Comparison of ENCODE assay signal across 21 mouse cellular contexts in genomic region chr16:45939436-45939835, GRCm38 (mm10). TPM values are rescaled to one million over a fixed set of nuclear protein-coding genes. Genes with fewer than 3 reads are reported as not detected.
A peak's percentile ranks its signal among the peaks of the same experiment; 100 is the strongest.
DNase-seq lines count a peak whose midpoint lies in the region; ATAC-seq and TF ChIP-seq lines count a peak whose summit lies in the region.
"Had no signal": no experiment of that assay in that cellular context is flagged by ENCODE, and none has a peak within 500 bp of the region (broad histone marks: within the 10 kb centered on the region; RNA-seq: fewer than 3 reads in every experiment).

No protein-coding gene starts in this region.

- H3K9me3 ChIP-seq in intestine, postnatal 0 days (ENCODE audit: control insufficient read depth), result 0 out of 2 replicates have a peak, but pooled peaks cover 4% of the 10 kb centered on the region
- H3K9me3 ChIP-seq in intestine, embryonic 16.5 days (ENCODE audit: control insufficient read depth, low read length), result 0 out of 2 replicates have a peak, but pooled peaks cover 2% of the 10 kb centered on the region
- H3K9me3 ChIP-seq in MEL (replicated peaks; ENCODE audit: insufficient read depth, low read length), result no peaks in the 10 kb centered on the region
- no peaks in the 10 kb centered on the region for H3K9me3 ChIP-seq in forebrain, embryonic 12.5 days
- H3K9me3 ChIP-seq: heart, embryonic 15.5 days; neural tube, embryonic 13.5 days had no signal

- H3K27ac ChIP-seq in intestine, postnatal 0 days (ENCODE audit: low read depth, low read length), result no peak overlapping the region
- H3K27ac ChIP-seq in intestine, embryonic 16.5 days (ENCODE audit: low read length), result no peak overlapping the region
- no peak overlapping the region for H3K27ac ChIP-seq in MEL (ENCODE audit: control insufficient read depth, low read depth, low read length)
- no peak overlapping the region for H3K27ac ChIP-seq in forebrain, embryonic 12.5 days
- H3K27ac ChIP-seq: embryonic facial prominence, embryonic 10.5 days; heart, embryonic 15.5 days; limb, embryonic 13.5 days; neural tube, embryonic 13.5 days had no signal

- no peak; the same call in none of the 2 replicates for TF ChIP-seq RAD21 in MEL (IDR thresholded peaks at IDR 0.05; ENCODE audit: low read depth, low read length)

- WGBS in intestine, postnatal 0 days, result over 99% methylated on average over 3 of the region's 3 CpGs
- WGBS in intestine, embryonic 16.5 days, result 94% methylated on average over 3 of the region's 3 CpGs
- 96% methylated on average over 3 of the region's 3 CpGs for WGBS in lung, adult 2 months
- WGBS in forebrain, embryonic 12.5 days, result 93% methylated on average over 3 of the region's 3 CpGs

- peak; percentile 39 for TF ChIP-seq CTCF in intestine, postnatal 0 days (IDR thresholded peaks at IDR 0.05; ENCODE audit: low read depth)
- TF ChIP-seq CTCF in lung, adult 2 months (IDR thresholded peaks at IDR 0.05; ENCODE audit: insufficient read depth, low read length), result 0 out of 2 replicates have a peak, but pooled peaks have one; percentile 11
- peak in 2 of 3 experiments; percentile 16 to 19; a peak in 2 of 6 replicates for TF ChIP-seq CTCF in MEL (IDR thresholded peaks at IDR 0.05 in 2 of 3, conservative IDR thresholded peaks at IDR 0.05 in 1 of 3; ENCODE audit: control insufficient read depth in 1 of 3, insufficient read depth in 1 of 3, low read depth in 2 of 3, low read length in 3 of 3, poor library complexity in 1 of 3, severe bottlenecking in 1 of 3)

- TF ChIP-seq POLR2A in lung, adult 2 months (IDR thresholded peaks at IDR 0.05; ENCODE audit: borderline replicate concordance, extremely low read depth, low read depth, low read length), result no peak
- no peak for TF ChIP-seq POLR2A in MEL (IDR thresholded peaks at IDR 0.05; ENCODE audit: control insufficient read depth in 1 of 2, insufficient read depth in 1 of 2, low read depth in 1 of 2, low read length in 2 of 2, poor library complexity in 1 of 2)

- no peaks in the 10 kb centered on the region for H3K4me1 ChIP-seq in intestine, postnatal 0 days (replicated peaks; ENCODE audit: control insufficient read depth, insufficient read depth, low read length)
- 0 out of 2 replicates have a peak, but pooled peaks cover 6% of the 10 kb centered on the region for H3K4me1 ChIP-seq in intestine, embryonic 16.5 days (ENCODE audit: control insufficient read depth, insufficient read depth, low read length)
- no peaks in the 10 kb centered on the region for H3K4me1 ChIP-seq in lung, adult 2 months (ENCODE audit: control insufficient read depth, insufficient read depth, low read length)
- H3K4me1 ChIP-seq in MEL (ENCODE audit: control insufficient read depth in 1 of 2, insufficient read depth in 2 of 2, low read length in 2 of 2), result no peaks in the 10 kb centered on the region
- H3K4me1 ChIP-seq in forebrain, embryonic 12.5 days, result peaks cover 16% of the 10 kb centered on the region
- H3K4me1 ChIP-seq: heart, embryonic 15.5 days had no signal

- no peak for ATAC-seq in intestine, postnatal 0 days
- ATAC-seq in intestine, embryonic 16.5 days, result no peak
- ATAC-seq in forebrain, embryonic 12.5 days (ENCODE audit: low FRiP score), result no peak
- ATAC-seq: hindbrain, embryonic 16.5 days had no signal

- no peaks in the 10 kb centered on the region for H3K27me3 ChIP-seq in intestine, postnatal 0 days (replicated peaks; ENCODE audit: control insufficient read depth, insufficient read depth, low read length)
- no peaks in the 10 kb centered on the region for H3K27me3 ChIP-seq in intestine, embryonic 16.5 days (replicated peaks; ENCODE audit: control insufficient read depth, insufficient read depth, low read length)
- no peaks in the 10 kb centered on the region for H3K27me3 ChIP-seq in MEL (ENCODE audit: control insufficient read depth in 1 of 2, insufficient read depth in 2 of 2, low read length in 2 of 2)
- H3K27me3 ChIP-seq in forebrain, embryonic 12.5 days, result no peaks in the 10 kb centered on the region
- H3K27me3 ChIP-seq: heart, embryonic 15.5 days; limb, embryonic 13.5 days; neural tube, embryonic 13.5 days had no signal

- H3K9ac ChIP-seq in intestine, postnatal 0 days (ENCODE audit: low read depth, low read length), result no peak overlapping the region
- no peak overlapping the region for H3K9ac ChIP-seq in intestine, embryonic 16.5 days (ENCODE audit: low read depth, low read length)
- H3K9ac ChIP-seq in MEL (ENCODE audit: control insufficient read depth, low read depth, low read length, poor library complexity, severe bottlenecking), result no peak overlapping the region
- H3K9ac ChIP-seq in forebrain, embryonic 12.5 days, result no peak overlapping the region
- H3K9ac ChIP-seq: heart, embryonic 15.5 days; limb, embryonic 13.5 days; neural tube, embryonic 13.5 days had no signal

- TF ChIP-seq EP300 in MEL (IDR thresholded peaks at IDR 0.05; ENCODE audit: low read depth in 1 of 2, low read length in 2 of 2), result no peak

- H3K4me2 ChIP-seq in intestine, postnatal 0 days (replicated peaks; ENCODE audit: low read depth), result no peak overlapping the region
- H3K4me2 ChIP-seq in intestine, embryonic 16.5 days (ENCODE audit: low read depth, low read length), result no peak overlapping the region
- H3K4me2 ChIP-seq in forebrain, embryonic 12.5 days, result no peak overlapping the region
- H3K4me2 ChIP-seq: heart, embryonic 15.5 days; limb, embryonic 13.5 days; midbrain, embryonic 11.5 days; neural tube, embryonic 13.5 days had no signal

- H3K36me3 ChIP-seq in intestine, postnatal 0 days (ENCODE audit: control insufficient read depth, insufficient read depth), result no peaks in the 10 kb centered on the region
- H3K36me3 ChIP-seq in intestine, embryonic 16.5 days (ENCODE audit: control insufficient read depth, insufficient read depth, low read length), result no peaks in the 10 kb centered on the region
- no peaks in the 10 kb centered on the region for H3K36me3 ChIP-seq in MEL (ENCODE audit: control insufficient read depth in 1 of 2, insufficient read depth in 2 of 2, low read length in 2 of 2)
- H3K36me3 ChIP-seq in forebrain, embryonic 12.5 days (replicated peaks), result no peaks in the 10 kb centered on the region
- H3K36me3 ChIP-seq: embryonic facial prominence, embryonic 10.5 days; heart, embryonic 15.5 days; limb, embryonic 13.5 days; neural tube, embryonic 13.5 days had no signal

- no peaks in the 10 kb centered on the region for H3K79me2 ChIP-seq in MEL (ENCODE audit: control insufficient read depth, insufficient read depth, low read length, poor library complexity)

- H3K4me3 ChIP-seq in intestine, postnatal 0 days (ENCODE audit: low read depth, low read length), result no peak overlapping the region
- no peak overlapping the region for H3K4me3 ChIP-seq in intestine, embryonic 16.5 days (ENCODE audit: low read length)
- H3K4me3 ChIP-seq in lung, adult 2 months (replicated peaks; ENCODE audit: extremely low read depth, low read depth, low read length), result no peak overlapping the region
- H3K4me3 ChIP-seq in MEL (ENCODE audit: control insufficient read depth in 1 of 2, insufficient read depth in 1 of 2, low read depth in 2 of 2, low read length in 2 of 2), result no peak overlapping the region
- no peak overlapping the region for H3K4me3 ChIP-seq in forebrain, embryonic 12.5 days (replicated peaks)
- H3K4me3 ChIP-seq: embryonic facial prominence, embryonic 10.5 days; heart, embryonic 15.5 days; limb, embryonic 13.5 days; neural tube, embryonic 13.5 days had no signal

- no peak for DNase-seq in lung, adult 2 months
- no peak for DNase-seq in lung, adult 18-20 months
- peak; percentile 1 for DNase-seq in MEL (ENCODE audit: low read depth, low spot score)
- peak; percentile 27 for DNase-seq in induced T-regulatory cell, adult 2 months (ENCODE audit: low read depth)
- DNase-seq: adrenal gland, adult 2 months; B cell, adult 2 months; cerebellum, adult 8-10 months; heart, postnatal 4 days; kidney, adult 8-10 months; kidney, postnatal 4 days; spleen, adult 18-20 months; thymus, adult 2 months had no signal

TF ChIP-seq in MEL, 35 proteins besides CTCF, POLR2A, EP300 and RAD21:
- no peak for TF ChIP-seq SIN3A (IDR thresholded peaks at IDR 0.05; ENCODE audit: low read length)
- no peak for TF ChIP-seq MYC (IDR thresholded peaks at IDR 0.05; ENCODE audit: low read depth, low read length)
- no peak for TF ChIP-seq TCF12 (IDR thresholded peaks at IDR 0.05; ENCODE audit: low read depth, low read length)
- no peak for TF ChIP-seq USF2 (IDR thresholded peaks at IDR 0.05; ENCODE audit: borderline replicate concordance in 1 of 2, insufficient read depth in 1 of 2, low read depth in 1 of 2, low read length in 2 of 2)
- TF ChIP-seq POLR2AphosphoS5 (IDR thresholded peaks at IDR 0.05; ENCODE audit: borderline replicate concordance, low read depth, low read length), result no peak
- no peak for TF ChIP-seq USF1 (IDR thresholded peaks at IDR 0.05; ENCODE audit: low read depth, low read length)
- no peak for TF ChIP-seq TBP (IDR thresholded peaks at IDR 0.05; ENCODE audit: low read depth, low read length)
- no peak for TF ChIP-seq POLR2AphosphoS2 (IDR thresholded peaks at IDR 0.05; ENCODE audit: low read length)
- no peak for TF ChIP-seq CHD2 (IDR thresholded peaks at IDR 0.05; ENCODE audit: low read length)
- no peak for TF ChIP-seq NRF1 (IDR thresholded peaks at IDR 0.05; ENCODE audit: insufficient read depth, low read depth, low read length, poor library complexity, severe bottlenecking)
- no peak for TF ChIP-seq MAZ (IDR thresholded peaks at IDR 0.05; ENCODE audit: low read depth, low read length)
- no peak for TF ChIP-seq ZC3H11A (IDR thresholded peaks at IDR 0.05; ENCODE audit: low read depth, low read length)
- no peak for TF ChIP-seq HCFC1 (IDR thresholded peaks at IDR 0.05; ENCODE audit: low read depth, low read length)
- no peak for TF ChIP-seq GATA1 (IDR thresholded peaks at IDR 0.05; ENCODE audit: low read depth, low read length)

RNA-seq across cellular contexts. Expression of gene Phldb2, which starts 14.0 kb away (rescaled TPM):
- polyA plus RNA-seq in intestine, postnatal 0 days (2015; fragmentation: Nextera tagmentation; extraction: Ambion mirVana), result 9.2 and 9.5 TPM in 2 replicates
- polyA plus RNA-seq in intestine, embryonic 16.5 days (2015; fragmentation: Nextera tagmentation; extraction: Ambion mirVana), result 19.8 and 20.7 TPM in 2 replicates
- polyA plus RNA-seq in lung, adult 2 months (2012; rRNA removed), result 53.0 and 55.6 TPM in 2 replicates
- not detected in 2 replicates for total RNA-seq in MEL (2012; rRNA removed)
- not detected for polyA plus RNA-seq in MEL (2012; ENCODE audit: insufficient read depth in 1 of 2, insufficient read length in 2 of 2, low read depth in 1 of 2, low replicate concordance in 2 of 2, missing spikeins in 1 of 2)
- 27.9 and 35.2 TPM in 2 replicates for polyA plus RNA-seq in forebrain, embryonic 12.5 days (2016; fragmentation: Nextera tagmentation; extraction: Ambion mirVana)

Comparison
In these comparisons a context has a peak if more than half of its experiments do, and no peak if none do; other contexts are left out.
1. DNase-seq: peak in MEL (single experiment) and induced T-regulatory cell, adult 2 months (single experiment); none in lung, adult 2 months (single experiment) and lung, adult 18-20 months (0 of 2).
2. RNA of gene Phldb2, which starts 14.0 kb away (polyA plus RNA-seq): 53.0 to 55.6 TPM in lung, adult 2 months, 27.9 to 35.2 TPM in forebrain, embryonic 12.5 days, 19.8 to 20.7 TPM in intestine, embryonic 16.5 days and 9.2 to 9.5 TPM in intestine, postnatal 0 days; not detected in MEL; every median in the first group is over 10 times any median in the second.
3. Peak in every context shown above with its lines, with median percentiles within 50 percentile points of each other: CTCF ChIP-seq.